Mouse (Mus musculus): Measurements from ENCODE around the gene Krtap4-1. TPM values are rescaled to one million over a fixed set of nuclear protein-coding genes. Genes with fewer than 3 reads are reported as not detected.
"Not testable (repeated sequence)": the region's sequence is repeated elsewhere in the genome, so short reads cannot be mapped to it uniquely, and the experiment has no call there.

The Krtap4-1 gene
- polyA plus RNA-seq, 1 experiment from 2014 or later, result not detected

DNA sequence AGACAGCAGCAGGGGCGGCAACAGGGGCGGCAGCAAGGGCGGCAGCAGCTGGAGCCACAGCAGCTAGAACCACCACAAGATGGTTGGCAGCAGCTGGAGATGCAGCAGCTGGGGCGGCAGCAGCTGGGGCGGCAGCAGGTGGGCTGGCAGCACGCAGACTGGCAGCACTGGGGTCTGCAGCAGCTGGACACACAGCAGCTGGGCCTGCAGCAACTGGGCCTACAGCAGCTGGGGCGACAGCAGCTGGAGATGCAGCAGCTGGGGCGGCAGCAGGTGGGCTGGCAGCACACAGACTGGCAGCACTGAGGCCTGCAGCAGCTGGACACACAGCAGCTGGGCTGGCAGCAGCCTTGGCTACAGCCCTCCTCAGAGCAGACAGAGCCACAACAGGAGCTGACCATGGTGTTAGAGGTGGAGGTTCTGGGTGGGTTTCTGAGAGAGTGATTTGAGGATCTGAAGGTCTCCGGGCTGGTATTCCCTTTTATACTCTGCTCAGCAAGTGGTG is 15.6 kb upstream of the Krtap4-1 start, which contains the start of gene Krtap4-7:
Gene Krtap4-7 (minus strand): TSS at position 455 of the 505 bp plus-strand sequence.
- not testable (repeated sequence) for H3K9me3 ChIP-seq (ENCODE audit: control insufficient read depth, low read length); ATAC-seq (ENCODE audit: low FRiP score); DNase-seq (ENCODE audit: low spot score); H3K9ac ChIP-seq; H3K4me2 ChIP-seq (replicated peaks); H3K4me3 ChIP-seq (replicated peaks; ENCODE audit: low read length); H3K27ac ChIP-seq; H3K27me3 ChIP-seq (ENCODE audit: control insufficient read depth, insufficient read depth, low read length); H3K4me1 ChIP-seq (replicated peaks; ENCODE audit: control insufficient read depth, insufficient read depth, low read length); H3K36me3 ChIP-seq (replicated peaks; ENCODE audit: control insufficient read depth, insufficient read depth)
- WGBS, result 82% methylated on average over 9 of the region's 9 CpGs

DNA sequence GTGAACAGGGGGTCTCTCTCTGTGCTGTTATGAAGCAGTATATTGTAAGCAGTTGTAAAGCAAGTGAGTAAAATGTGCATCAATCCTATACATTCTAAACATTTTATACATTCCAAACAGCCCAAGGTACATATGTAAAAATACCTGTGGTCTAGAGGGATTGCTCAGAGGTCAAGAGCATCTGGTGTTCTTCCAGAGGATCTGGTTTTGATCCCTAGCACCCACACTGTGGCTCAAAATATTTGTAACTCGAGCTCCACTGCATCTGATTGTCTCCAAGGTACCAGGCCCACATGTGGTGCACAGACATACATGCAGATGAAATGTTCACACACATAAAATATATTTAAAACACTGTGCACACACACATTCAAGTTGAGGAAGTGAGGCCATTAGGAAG is 12.9 kb upstream of the Krtap4-1 start:
- no peaks in the 10 kb centered on the region for H3K36me3 ChIP-seq (replicated peaks; ENCODE audit: control insufficient read depth, insufficient read depth)
- no peaks in the 10 kb centered on the region for H3K9me3 ChIP-seq (ENCODE audit: control insufficient read depth, low read length)
- H3K27me3 ChIP-seq (ENCODE audit: control insufficient read depth, insufficient read depth, low read length), result no peaks in the 10 kb centered on the region
- H3K4me1 ChIP-seq (replicated peaks; ENCODE audit: control insufficient read depth, insufficient read depth, low read length), result no peaks in the 10 kb centered on the region
- no peak overlapping the region for H3K9ac ChIP-seq
- 36% methylated on average over 1 of the region's 1 CpGs for WGBS
- ATAC-seq (ENCODE audit: low FRiP score) (no peak), DNase-seq (ENCODE audit: low spot score) (no peak)
- H3K27ac ChIP-seq, result no peak overlapping the region
- no peak overlapping the region for H3K4me3 ChIP-seq (replicated peaks; ENCODE audit: low read length)
- no peak overlapping the region for H3K4me2 ChIP-seq (replicated peaks)

DNA sequence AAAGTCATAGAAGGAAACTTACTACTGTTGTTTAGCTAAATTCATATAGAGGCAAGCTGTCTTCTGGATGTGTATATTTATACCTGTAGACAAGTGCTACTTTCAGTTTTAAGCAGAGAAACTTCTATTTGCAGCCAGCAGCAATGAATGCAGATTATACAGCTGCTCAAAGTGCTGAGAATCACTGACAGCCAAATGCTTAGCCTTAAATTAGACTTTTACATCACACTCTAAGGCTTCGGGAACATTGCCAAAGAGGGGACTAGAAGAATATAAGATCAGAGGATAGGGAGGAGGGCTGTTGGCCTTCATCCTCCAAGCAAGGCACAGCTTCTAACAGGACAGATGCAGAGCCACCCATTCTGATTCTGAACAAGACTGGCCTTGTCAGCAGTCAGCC is 9.0 kb upstream of the Krtap4-1 start:
- ATAC-seq (ENCODE audit: low FRiP score) (no peak), DNase-seq (ENCODE audit: low spot score) (no peak)
- no peaks in the 10 kb centered on the region for H3K27me3 ChIP-seq (ENCODE audit: control insufficient read depth, insufficient read depth, low read length)
- no peaks in the 10 kb centered on the region for H3K36me3 ChIP-seq (replicated peaks; ENCODE audit: control insufficient read depth, insufficient read depth)
- H3K9ac ChIP-seq, result no peak overlapping the region
- H3K27ac ChIP-seq, result no peak overlapping the region
- no peaks in the 10 kb centered on the region for H3K4me1 ChIP-seq (replicated peaks; ENCODE audit: control insufficient read depth, insufficient read depth, low read length)
- H3K9me3 ChIP-seq (ENCODE audit: control insufficient read depth, low read length), result no peaks in the 10 kb centered on the region
- no peak overlapping the region for H3K4me2 ChIP-seq (replicated peaks)
- no peak overlapping the region for H3K4me3 ChIP-seq (replicated peaks; ENCODE audit: low read length)
- 87% methylated on average over 1 of the region's 1 CpGs for WGBS

DNA sequence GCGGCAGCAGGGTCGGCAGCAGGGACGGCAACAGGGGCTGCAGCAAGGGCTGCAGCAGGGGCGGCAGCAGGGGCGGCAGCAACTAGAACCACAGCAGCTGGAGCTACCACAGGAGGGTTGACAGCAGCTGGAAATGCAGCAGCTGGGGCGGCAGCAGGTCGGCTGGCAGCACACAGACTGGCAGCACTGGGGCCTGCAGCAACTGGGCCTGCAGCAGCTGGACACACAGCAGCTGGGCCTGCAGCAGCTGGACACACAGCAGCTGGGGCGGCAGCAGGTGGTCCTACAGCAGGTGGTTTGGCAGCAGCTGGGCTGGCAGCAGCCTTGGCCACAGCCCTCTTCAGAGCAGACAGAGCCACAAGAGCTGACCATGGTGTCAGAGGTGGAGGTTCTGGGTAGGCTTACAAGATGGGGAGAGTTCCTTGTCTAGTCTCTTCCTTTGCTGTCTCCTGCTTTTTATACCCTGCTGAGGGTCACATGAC is 6.7 kb upstream of the Krtap4-1 start, which contains the start of gene Krtap4-2:
Gene Krtap4-2 (minus strand): TSS at position 432 of the 482 bp plus-strand sequence.
- H3K27ac ChIP-seq, result no peak within 1 kb of the TSS
- DNase-seq (ENCODE audit: low spot score), result no peak
- WGBS, result 41% methylated on average over 8 of the region's 8 CpGs
- no peaks in the 10 kb centered on the region for H3K36me3 ChIP-seq (replicated peaks; ENCODE audit: control insufficient read depth, insufficient read depth)
- no peak for ATAC-seq (ENCODE audit: low FRiP score)
- no peaks in the 10 kb centered on the region for H3K27me3 ChIP-seq (ENCODE audit: control insufficient read depth, insufficient read depth, low read length)
- no peak within 1 kb of the TSS for H3K4me2 ChIP-seq (replicated peaks)
- H3K9me3 ChIP-seq (ENCODE audit: control insufficient read depth, low read length), result no peaks in the 10 kb centered on the region
- no peak within 1 kb of the TSS for H3K4me3 ChIP-seq (replicated peaks; ENCODE audit: low read length)
- H3K9ac ChIP-seq, result no peak within 1 kb of the TSS
- no peaks in the 10 kb centered on the region for H3K4me1 ChIP-seq (replicated peaks; ENCODE audit: control insufficient read depth, insufficient read depth, low read length)

DNA sequence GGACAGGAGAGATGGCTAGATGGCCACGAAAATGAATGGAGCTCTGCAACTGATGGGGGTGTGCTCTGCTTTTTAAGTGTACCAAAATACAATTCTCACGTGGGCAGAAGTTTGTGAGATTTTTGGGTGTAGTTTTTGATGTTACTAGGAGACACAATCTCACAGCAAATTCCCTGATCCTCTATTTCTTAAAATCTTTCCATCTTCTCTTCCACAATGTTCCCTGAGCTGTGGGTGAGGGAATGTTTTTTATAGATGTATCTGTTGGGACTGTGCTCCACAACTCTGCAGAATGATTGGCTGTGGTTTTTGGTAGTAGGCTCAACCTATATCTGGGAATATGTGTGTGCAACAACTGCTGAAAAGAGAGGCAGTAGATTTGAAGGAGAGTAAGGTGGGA is 5.3 kb upstream of the Krtap4-1 start:
- Histone ChIP-seq H3K4me3 (replicated peaks; ENCODE audit: low read length) (no peak overlapping the region), H3K4me1 (replicated peaks; ENCODE audit: control insufficient read depth, insufficient read depth, low read length) (no peaks in the 10 kb centered on the region), H3K9ac (no peak overlapping the region), H3K27me3 (ENCODE audit: control insufficient read depth, insufficient read depth, low read length) (no peaks in the 10 kb centered on the region), H3K4me2 (replicated peaks) (no peak overlapping the region), H3K36me3 (replicated peaks; ENCODE audit: control insufficient read depth, insufficient read depth) (no peaks in the 10 kb centered on the region), H3K27ac (no peak overlapping the region), H3K9me3 (ENCODE audit: control insufficient read depth, low read length) (no peaks in the 10 kb centered on the region)
- WGBS, result 77% methylated on average over 2 of the region's 2 CpGs
- no peak for ATAC-seq (ENCODE audit: low FRiP score)
- DNase-seq (ENCODE audit: low spot score), result no peak

DNA sequence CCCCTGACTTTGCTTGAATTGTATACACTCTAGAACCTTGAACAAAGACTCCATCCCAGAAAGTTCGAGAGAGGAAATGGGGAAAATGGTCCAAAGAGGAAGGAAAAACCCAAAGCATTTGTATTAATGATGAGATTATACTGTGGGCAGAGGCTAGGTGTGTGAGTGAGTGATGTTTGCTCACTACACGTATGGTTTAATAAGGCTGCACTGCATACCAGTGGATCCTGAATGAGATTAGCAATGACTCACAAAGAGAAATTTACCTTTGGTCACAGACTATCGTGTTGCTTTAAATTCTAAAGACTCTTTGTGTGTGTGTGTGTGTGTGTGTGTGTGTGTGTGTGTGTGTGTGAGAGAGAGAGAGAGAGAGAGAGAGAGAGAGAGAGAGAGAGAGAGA is 2.9 kb upstream of the Krtap4-1 start:
- DNase-seq (ENCODE audit: low spot score), result no peak
- Histone ChIP-seq H3K4me3 (replicated peaks; ENCODE audit: low read length) (no peak overlapping the region), H3K9me3 (ENCODE audit: control insufficient read depth, low read length) (no peaks in the 10 kb centered on the region), H3K9ac (no peak overlapping the region), H3K4me2 (replicated peaks) (no peak overlapping the region), H3K36me3 (replicated peaks; ENCODE audit: control insufficient read depth, insufficient read depth) (no peaks in the 10 kb centered on the region), H3K27ac (no peak overlapping the region), H3K27me3 (ENCODE audit: control insufficient read depth, insufficient read depth, low read length) (no peaks in the 10 kb centered on the region), H3K4me1 (replicated peaks; ENCODE audit: control insufficient read depth, insufficient read depth, low read length) (no peaks in the 10 kb centered on the region)
- 82% methylated on average over 3 of the region's 3 CpGs for WGBS
- ATAC-seq (ENCODE audit: low FRiP score), result no peak

DNA sequence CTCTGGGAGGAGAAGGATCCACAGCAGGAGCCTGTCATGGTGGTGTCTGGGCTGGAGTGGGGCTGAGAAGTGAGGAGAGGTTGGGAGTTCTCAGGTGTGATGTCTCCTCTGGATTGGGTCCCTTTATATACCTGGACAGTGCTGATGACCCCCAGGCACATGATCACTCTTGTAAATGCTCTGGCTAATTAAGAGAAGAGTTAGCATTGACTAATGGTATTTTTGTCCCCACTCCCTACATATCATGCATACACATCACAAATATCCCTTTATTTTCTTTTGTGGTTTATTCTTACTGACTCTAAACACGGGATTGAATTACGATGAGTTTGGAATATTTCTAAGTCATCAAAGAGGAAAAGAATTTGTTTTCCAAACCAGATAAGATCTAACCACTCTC is 7.7 kb downstream of the Krtap4-1 start, which contains the start of gene Gm11562:
Gene Gm11562 (minus strand): TSS at position 101 of the 400 bp plus-strand sequence.
- DNase-seq (ENCODE audit: low spot score) (no peak), ATAC-seq (ENCODE audit: low FRiP score) (no peak)
- H3K9me3 ChIP-seq (ENCODE audit: control insufficient read depth, low read length), result no peaks in the 10 kb centered on the region
- no peak within 1 kb of the TSS for H3K9ac ChIP-seq
- H3K36me3 ChIP-seq (replicated peaks; ENCODE audit: control insufficient read depth, insufficient read depth), result no peaks in the 10 kb centered on the region
- H3K4me3 ChIP-seq (replicated peaks; ENCODE audit: low read length), result no peak within 1 kb of the TSS
- no peak within 1 kb of the TSS for H3K27ac ChIP-seq
- no peak within 1 kb of the TSS for H3K4me2 ChIP-seq (replicated peaks)
- H3K27me3 ChIP-seq (ENCODE audit: control insufficient read depth, insufficient read depth, low read length), result no peaks in the 10 kb centered on the region
- WGBS, result 91% methylated on average over 2 of the region's 2 CpGs
- no peaks in the 10 kb centered on the region for H3K4me1 ChIP-seq (replicated peaks; ENCODE audit: control insufficient read depth, insufficient read depth, low read length)

DNA sequence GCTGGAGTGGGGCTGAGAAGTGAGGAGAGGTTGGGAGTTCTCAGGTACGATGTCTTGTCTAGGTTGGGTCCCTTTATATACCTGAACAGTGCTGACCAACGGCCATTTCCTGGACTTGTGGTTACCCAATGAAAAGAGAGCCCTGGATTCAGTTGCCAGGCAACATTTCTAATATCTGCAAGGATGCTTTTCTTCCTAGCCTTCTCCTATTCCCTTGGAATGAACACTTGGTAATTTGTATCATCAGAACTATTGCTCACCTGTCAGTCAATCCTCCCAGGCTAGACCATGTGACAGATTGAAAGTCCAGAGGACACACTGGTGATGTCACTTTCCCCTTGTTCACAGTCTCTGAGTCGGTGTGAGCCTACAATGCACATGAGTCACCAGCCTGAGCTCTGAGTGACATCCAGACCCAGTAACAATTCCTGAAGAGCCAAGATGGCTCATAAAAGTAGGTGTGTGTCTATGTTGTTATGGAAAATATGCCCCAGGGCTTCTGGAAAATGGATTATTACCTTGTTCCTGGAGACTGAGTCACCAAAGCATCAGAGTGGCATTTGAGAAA is 13.2 kb downstream of the Krtap4-1 start, which contains the start of gene Krtap2-4:
Gene Krtap2-4 (minus strand): TSS at position 51 of the 568 bp plus-strand sequence.
- H3K27ac ChIP-seq, result no peak within 1 kb of the TSS
- H3K9ac ChIP-seq, result no peak within 1 kb of the TSS
- DNase-seq (ENCODE audit: low spot score) (no peak), ATAC-seq (ENCODE audit: low FRiP score) (no peak)
- H3K27me3 ChIP-seq (ENCODE audit: control insufficient read depth, insufficient read depth, low read length), result no peaks in the 10 kb centered on the region
- H3K4me1 ChIP-seq (replicated peaks; ENCODE audit: control insufficient read depth, insufficient read depth, low read length), result no peaks in the 10 kb centered on the region
- H3K4me2 ChIP-seq (replicated peaks), result no peak within 1 kb of the TSS
- no peaks in the 10 kb centered on the region for H3K36me3 ChIP-seq (replicated peaks; ENCODE audit: control insufficient read depth, insufficient read depth)
- WGBS, result 66% methylated on average over 3 of the region's 3 CpGs
- no peak within 1 kb of the TSS for H3K4me3 ChIP-seq (replicated peaks; ENCODE audit: low read length)
- no peaks in the 10 kb centered on the region for H3K9me3 ChIP-seq (ENCODE audit: control insufficient read depth, low read length)

DNA sequence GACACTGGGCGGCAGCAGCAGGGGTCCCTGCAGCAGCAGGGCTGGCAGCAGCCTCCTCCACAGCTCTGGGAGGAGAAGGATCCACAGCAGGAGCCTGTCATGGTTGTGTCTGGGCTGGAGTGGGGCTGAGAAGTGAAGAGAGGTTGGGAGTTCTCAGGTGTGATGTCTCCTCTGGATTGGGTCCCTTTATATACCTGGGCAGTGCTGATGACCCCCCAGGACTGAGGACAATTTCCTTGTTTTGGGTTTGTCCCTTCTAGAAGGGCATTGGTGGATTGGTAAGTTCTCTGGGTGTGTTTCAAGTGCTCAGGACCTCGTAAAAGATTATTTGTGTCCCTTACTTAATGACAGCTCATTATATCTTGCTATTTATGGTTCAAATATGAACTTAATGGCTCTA is 17.9 kb downstream of the Krtap4-1 start, which contains the start of gene Gm11937:
Gene Gm11937 (minus strand): TSS at position 101 of the 400 bp plus-strand sequence.
- not testable (repeated sequence) for H3K4me2 ChIP-seq (replicated peaks); H3K9ac ChIP-seq; H3K36me3 ChIP-seq (replicated peaks; ENCODE audit: control insufficient read depth, insufficient read depth); DNase-seq (ENCODE audit: low spot score); H3K4me3 ChIP-seq (replicated peaks; ENCODE audit: low read length); H3K27ac ChIP-seq; H3K9me3 ChIP-seq (ENCODE audit: control insufficient read depth, low read length); H3K4me1 ChIP-seq (replicated peaks; ENCODE audit: control insufficient read depth, insufficient read depth, low read length); H3K27me3 ChIP-seq (ENCODE audit: control insufficient read depth, insufficient read depth, low read length); ATAC-seq (ENCODE audit: low FRiP score)
- WGBS, result 79% methylated on average over 1 of the region's 2 CpGs

Measured in hindbrain, embryonic 14.5 days (tissue).